Mouse (Mus musculus) left cerebral cortex, adult 18-20 months (tissue): ENCODE data around the gene Il22. TPM values are rescaled to one million over a fixed set of nuclear protein-coding genes. Genes with fewer than 3 reads are reported as not detected.
"Not testable (repeated sequence)": the region's sequence is repeated elsewhere in the genome, so short reads cannot be mapped to it uniquely, and the experiment has no call there.

Experiments
- DNase-seq, 2 experiments: peaks; one replicate each; pipeline ENCODE4 v3.0.0; 2021 to 2022; ENCODE audit warnings: low spot score in 2 of 2, mixed read lengths in 1 of 2
- long read RNA-seq, 2 experiments: library from polyadenylated mRNA; stranded (forward); transcript quantifications; one replicate each; pipeline ENCODE4 v2.0.0; 2021
- total RNA-seq, 2 experiments: library from RNA; stranded (reverse); gene quantifications; 2 replicates each; pipeline ENCODE4 v1.2.3; 2021

Il22 gene
- not detected for total RNA-seq
- long read RNA-seq, experiment 1, result 0 reads
- long read RNA-seq, experiment 2, result 0 reads

GRCm38 (mm10) chr10:118204642-118205041 lies at the start of gene Il22:
TSS of gene Il22 (plus strand) at chr10:118204942.
- DNase-seq, result no peak

DNA sequence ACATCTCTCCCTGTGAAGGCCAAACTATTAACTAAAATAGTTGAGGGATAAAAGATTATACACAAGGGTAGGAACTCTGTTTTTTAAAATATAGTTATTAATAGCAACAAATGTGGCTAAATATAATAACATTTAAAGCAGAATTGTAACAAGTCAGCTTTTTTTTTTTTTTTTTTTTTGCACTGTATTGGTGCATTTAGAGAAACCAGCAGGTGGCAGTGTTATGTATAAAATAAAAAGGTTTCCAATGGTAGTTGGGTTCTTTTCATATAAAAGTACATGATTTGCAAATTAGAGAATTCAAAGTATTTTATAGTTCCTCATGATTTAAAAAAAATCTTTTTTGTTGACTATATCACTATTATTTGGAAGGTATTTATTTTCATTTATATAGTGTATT lies 48.8 kb upstream of the Il22 start:
- DNase-seq, result peak in 1 of 2 experiments; percentile 12

DNA sequence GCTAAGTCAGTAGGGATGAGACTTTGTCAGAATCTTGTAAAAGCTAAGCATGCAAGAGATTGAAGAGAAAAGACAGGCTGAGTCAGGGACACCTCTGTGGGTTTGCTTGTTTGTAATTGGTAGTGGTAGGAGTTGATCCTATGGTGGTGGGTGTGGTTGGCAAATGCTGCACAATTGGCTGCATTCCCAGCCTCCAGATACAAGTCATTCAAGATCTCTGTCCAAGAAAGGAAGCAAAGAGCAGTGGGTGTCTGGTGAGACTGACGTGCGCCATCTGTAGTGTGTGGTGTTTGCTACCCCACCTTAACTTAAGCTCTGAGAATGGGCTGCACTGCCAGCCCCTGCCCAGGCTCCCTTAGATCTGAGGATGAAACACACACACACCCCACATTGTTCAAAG lies 43.6 kb upstream of the Il22 start:
- peak; percentile 75 to 85 for DNase-seq

DNA sequence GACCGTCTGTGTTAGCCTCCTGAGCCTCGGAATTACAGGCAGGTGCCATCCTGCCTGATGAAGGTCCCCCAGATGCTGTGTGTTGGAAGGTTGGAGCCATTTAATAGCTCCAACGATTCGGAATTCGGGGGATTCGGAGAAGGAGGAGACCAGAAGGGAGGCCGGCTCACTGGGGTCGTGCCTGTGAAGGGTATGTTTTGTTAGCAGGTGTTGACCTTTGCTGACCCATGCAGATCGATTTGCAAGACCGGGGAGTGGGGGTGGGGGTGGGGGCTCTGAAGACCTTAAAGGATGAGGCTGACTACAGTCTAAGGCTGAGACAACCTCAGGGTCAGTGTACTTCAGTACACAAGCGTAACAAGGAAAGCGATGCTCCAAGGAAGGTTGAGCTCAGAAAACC lies 35.5 kb upstream of the Il22 start:
- no peak for DNase-seq

- no peak for DNase-seq
These were observed 32.3 kb upstream of the Il22 start for GRCm38 (mm10) chr10:118172416-118172815.

DNA sequence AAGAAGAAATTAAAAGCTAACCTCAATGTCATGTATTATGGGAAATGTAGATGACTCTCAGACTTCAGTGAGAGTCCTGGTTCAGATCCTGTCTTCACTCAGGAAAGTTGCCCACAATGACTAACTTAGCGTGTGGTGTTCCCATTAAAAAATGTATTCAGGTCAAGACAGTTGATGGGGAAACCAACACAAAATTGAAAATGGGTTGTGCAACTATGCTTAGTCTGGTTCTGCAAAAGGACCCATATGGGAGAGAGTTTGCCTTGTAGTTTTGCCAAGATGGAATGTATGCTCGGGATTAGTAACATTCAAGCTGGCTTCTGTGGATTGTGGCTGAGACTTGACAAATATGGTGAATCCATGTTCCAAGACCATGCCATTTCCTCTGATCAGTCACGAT lies 31.9 kb upstream of the Il22 start:
- DNase-seq, result no peak

DNA sequence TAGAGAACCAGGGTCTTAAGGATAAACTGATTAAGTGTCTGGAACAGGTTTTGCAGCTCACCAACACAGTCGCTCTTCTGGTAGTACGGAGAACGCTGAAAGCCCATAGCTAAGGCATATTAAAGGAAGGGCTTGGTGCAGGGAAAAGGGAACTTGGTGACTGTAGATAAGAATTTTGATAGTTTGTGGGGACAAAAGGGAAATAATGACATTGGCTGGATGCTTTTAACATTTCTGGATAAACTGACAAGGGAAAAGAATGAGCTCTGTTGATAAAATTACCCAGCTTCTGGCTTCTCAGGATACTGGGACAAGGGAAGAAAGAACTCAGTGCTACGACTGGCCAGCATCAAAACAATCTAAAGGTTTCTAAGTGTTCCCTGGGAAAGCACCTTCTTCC lies 29.2 kb upstream of the Il22 start:
- DNase-seq, result not testable (repeated sequence)

DNA sequence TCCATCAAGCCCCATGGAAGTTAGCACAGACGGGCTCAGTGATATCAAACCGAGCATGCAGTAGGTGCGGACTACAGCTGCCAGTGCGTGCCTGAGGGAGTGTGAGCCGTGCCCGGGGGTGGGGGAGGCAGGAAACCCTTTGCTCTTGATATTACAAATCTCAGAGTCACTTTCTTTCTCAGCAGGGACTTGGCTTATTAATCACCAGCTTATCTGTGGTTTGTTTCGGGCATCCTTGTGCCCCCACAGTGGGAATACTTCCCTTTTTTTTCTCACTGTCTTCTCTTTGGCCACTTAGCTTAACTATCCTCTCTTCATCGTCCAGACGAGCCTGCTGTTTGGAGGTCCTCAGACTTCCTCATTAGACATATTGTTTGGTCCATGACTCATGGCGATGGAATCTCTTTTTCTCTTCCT lies 26.0 kb upstream of the Il22 start:
- no peak for DNase-seq

GRCm38 (mm10) chr10:118179265-118179664 lies 25.5 kb upstream of the Il22 start:
- DNase-seq, result no peak

GRCm38 (mm10) chr10:118195150-118195549 lies 9.6 kb upstream of the Il22 start:
- DNase-seq, result not testable (repeated sequence)

GRCm38 (mm10) chr10:118215719-118216393 lies 11.1 kb downstream of the Il22 start:
- DNase-seq, result not testable (repeated sequence)

DNA sequence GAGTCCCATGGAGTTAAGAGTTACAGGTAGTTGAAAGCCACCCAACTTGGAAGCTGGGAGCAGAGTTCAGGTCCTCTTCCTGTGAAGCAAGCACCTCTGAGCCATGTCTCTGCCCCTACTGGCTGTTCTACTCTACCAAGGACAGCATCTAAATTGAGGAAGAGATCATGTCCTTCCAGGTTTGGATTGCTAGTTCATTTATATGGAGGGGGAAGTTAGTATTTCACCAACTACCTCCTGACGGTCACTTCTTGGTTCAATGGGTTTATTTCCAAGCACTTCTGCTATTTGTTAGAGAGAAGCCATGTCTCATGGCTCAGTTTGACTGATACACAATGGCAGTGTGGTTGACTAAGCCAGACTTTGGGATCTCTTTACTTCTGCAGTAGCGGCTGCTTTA lies 22.9 kb downstream of the Il22 start:
- not testable (repeated sequence) for DNase-seq

DNA sequence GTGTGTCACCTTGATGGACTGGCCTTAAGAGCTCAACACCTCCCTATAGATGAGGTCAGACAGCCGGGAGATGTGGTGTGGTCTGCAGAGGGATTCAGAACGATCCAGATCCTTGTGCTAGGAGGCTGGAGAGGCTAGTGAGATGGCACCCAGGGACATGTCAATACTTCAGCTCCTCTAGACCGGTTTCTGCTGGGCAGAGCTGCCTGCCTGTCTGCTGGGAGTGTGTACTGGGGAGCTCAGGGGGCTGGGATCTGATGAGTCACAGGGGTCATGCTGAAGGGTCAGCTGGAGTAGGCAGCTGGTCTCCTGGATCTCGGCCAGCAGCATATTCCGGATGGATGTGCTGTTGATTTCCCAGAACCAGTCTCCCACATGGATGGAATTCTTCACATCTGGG lies 27.9 kb downstream of the Il22 start:
- not testable (repeated sequence) for DNase-seq

GRCm38 (mm10) chr10:118240680-118241079 lies 35.9 kb downstream of the Il22 start, which contains the start of gene Gm32717:
TSS of gene Gm32717 (minus strand) at chr10:118240780.
- not testable (repeated sequence) for DNase-seq

DNA sequence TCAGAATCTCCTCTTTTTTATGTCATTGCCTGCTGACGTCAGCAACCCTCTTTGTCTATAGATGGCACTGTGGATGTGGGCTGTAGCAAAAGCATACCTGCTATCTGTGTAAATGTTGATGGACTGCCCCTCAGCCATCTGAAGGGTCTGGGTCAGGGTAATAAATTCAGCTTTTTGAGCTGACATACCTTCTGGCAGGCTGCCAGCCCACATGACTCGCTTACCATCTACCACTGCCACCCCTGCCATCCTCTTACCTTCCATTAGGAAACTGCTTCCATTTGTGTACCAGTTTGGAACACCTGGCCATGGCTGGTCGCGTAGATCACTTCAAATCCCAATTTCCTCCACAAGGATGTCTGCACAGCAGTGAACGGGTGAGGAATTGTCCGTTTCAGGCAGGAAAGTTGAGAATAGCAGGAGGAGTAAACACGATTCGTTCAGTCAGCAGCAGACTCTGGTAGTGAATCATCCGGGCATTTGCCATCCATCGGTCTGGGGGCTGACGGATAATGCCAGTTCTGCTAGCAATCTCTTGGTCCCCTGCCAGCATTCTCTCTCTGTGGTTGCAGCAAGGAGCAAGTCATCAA lies 44.4 kb downstream of the Il22 start:
- DNase-seq, result peak; percentile 9 to 10

DNA sequence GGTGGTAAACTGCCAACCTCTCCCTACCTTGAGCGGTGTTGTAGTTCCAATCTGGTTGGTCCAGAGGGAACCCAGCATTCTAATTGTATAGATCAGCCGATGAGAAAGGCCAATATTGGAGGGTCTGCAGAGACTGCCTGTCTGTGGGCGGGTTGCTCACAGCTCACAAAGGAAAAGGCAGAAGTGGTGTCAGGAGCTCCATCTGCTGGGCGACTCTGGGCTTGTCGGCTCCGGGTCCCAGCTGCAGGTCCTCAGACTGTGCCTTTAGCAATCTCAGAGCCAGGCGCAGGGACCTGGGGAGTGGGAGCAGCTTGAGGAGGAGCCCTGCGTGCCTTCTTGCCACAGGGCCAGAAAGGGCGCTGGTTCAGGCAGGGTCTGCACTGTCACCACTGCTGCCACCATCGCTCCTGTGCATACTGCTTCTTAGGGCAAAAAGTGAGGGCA lies 46.1 kb downstream of the Il22 start:
- DNase-seq, result peak; percentile 36 to 43

GRCm38 (mm10) chr10:118258388-118258787 lies 53.6 kb downstream of the Il22 start, which contains the start of gene Gm32802:
TSS of gene Gm32802 (plus strand) at chr10:118258688.
- not testable (repeated sequence) for DNase-seq

Other genes with a start within 250 kb of the Il22 start
- gene Mdm1, start 63.1 kb upstream of the Il22 start, total RNA-seq, result 1 to 10 TPM; 7.6 to 7.8 TPM
- under 1 TPM; 0.77 to 0.86 TPM for gene Gm32717, start 35.8 kb downstream of the Il22 start, total RNA-seq
- gene Gm32802, start 53.7 kb downstream of the Il22 start, total RNA-seq, result under 1 TPM; 0.77 to 0.86 TPM
- not detected for gene Iltifb, start 90.1 kb downstream of the Il22 start, total RNA-seq
- not detected for gene Gm9040, start 122.0 kb downstream of the Il22 start, total RNA-seq
- not detected for gene Gm9044, start 127.5 kb downstream of the Il22 start, total RNA-seq
- not detected for gene Gm9045, start 132.9 kb downstream of the Il22 start, total RNA-seq
- gene Gm9046, start 138.3 kb downstream of the Il22 start, total RNA-seq, result not detected
- gene Gm9048, start 143.7 kb downstream of the Il22 start, total RNA-seq, result not detected
- gene Gm9049, start 149.2 kb downstream of the Il22 start, total RNA-seq, result not detected
- gene Ifng, start 236.1 kb downstream of the Il22 start, total RNA-seq, result not detected